Mouse (Mus musculus): ENCODE results near the gene Cfap20.
A peak's percentile ranks its signal among the peaks of the same experiment; 100 is the strongest.

The Cfap20 gene

GRCm38 (mm10) chr8:95434686-95435439, at the start of gene Cfap20:
Gene Cfap20, minus strand, starts transcription at chr8:95434869.
- DNase-seq (ENCODE audit: low spot score): peak; percentile 99

DNA sequence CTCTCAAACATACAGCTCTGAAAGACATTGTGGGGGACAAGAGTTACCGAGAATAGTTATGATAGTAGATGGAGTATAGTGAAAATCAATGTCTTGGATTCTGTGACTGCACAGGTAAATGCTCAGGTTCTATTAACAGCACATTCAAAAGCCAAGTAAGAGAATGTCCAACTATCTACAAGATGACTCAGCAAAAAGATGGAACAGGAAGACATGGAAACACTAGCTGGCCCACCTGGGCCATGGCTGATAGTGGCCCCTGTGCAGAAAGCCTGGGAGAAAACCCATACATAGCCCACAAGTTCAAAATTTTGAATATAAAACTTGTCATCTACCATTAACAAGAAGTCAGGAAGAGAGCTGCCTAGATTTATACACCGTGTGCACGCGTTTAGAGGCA, 35.3 kb upstream of the Cfap20 start:
- DNase-seq (ENCODE audit: low spot score): no peak

DNA sequence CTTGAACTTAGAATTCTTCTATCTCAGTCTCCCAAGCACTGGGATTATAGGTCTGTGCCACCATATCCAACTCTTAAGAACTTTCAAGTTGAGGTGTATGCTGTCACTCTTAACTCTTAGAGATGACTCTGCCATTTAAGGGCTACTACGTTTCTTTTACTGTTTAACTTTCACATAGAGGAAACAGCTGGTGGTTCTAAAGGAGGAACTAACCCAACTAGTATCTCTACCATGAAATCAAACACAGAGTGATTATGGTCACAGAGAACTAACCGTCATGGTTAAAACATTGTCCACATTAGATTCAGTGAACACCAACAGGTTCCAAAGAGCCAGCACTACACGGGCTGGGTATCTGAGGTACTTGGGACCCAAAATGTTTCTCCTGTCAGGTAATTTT, 34.3 kb upstream of the Cfap20 start:
- no peak for DNase-seq (ENCODE audit: low spot score)

- DNase-seq (ENCODE audit: low spot score): no peak
Observed at GRCm38 (mm10) chr8:95466543-95466942, 31.9 kb upstream of the Cfap20 start.

DNA sequence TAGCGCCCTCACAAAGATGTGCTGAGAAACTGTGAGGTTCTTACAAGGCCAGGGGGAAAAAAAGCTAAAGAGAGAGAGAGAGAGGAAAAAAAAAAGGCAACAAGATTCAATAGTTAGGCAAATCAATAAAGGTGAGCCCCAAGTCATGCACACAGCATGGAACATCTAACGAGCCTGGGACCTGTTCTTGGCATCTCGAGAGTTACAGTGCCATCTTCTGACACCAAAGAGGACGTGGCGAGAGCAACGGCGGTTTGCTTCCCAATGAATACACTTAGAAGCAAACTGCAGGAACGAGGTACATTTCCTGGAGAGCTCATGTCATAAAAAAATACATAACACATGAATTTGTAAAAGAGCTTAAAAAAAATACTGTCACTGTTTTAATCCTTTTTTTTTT, 17.8 kb upstream of the Cfap20 start:
- DNase-seq (ENCODE audit: low spot score): no peak

GRCm38 (mm10) chr8:95450271-95450670, 15.6 kb upstream of the Cfap20 start:
- DNase-seq (ENCODE audit: low spot score): no peak

DNA sequence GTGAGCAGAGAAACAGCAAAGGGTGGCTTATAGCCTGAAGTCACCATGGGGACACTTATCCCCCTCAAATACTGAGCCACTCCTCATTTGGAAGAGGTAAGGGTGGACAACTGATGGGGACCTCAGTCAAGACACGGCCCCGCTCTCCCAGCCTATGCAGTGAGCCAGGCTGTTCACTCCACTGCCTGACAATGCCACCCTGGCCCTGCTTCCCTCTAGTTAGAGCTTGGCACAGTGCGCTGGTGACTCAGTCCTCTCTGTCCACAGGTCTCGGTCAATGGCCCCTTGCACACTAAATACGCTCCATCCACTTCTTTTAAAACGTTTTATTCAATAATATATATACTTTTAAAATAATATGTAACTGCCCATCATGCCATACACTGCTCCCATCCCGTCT, 13.0 kb upstream of the Cfap20 start:
- DNase-seq (ENCODE audit: low spot score): no peak

GRCm38 (mm10) chr8:95445042-95445441, 10.4 kb upstream of the Cfap20 start:
- no peak for DNase-seq (ENCODE audit: low spot score)

DNA sequence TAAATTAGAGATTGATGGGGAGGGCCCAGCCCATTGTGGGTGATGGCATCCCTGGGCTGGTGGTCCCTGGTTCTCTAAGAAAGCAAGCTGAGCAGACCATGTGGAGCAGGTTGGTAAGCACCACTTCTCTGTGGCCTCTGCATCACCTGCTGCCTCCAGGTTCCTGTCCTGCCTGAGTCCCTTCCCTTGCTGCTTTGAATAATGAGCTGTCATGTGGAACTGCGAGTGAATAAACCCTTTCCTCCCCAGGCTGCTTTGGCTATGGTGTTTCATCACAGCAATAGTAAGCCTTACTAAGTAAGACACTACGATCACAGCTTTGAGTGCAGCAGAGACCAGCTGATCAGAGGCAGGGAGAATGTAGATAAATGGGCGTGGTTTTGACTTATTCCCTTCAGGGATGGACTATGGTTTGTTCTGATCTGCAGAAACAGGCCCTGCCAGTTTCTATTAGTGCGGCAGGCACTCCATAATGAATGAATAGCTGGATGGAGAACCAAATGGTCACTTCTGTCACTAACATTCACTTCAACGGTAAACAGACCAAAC, 6.9 kb upstream of the Cfap20 start:
- DNase-seq (ENCODE audit: low spot score): no peak

- DNase-seq (ENCODE audit: low spot score): no peak
Observed at GRCm38 (mm10) chr8:95440168-95440709, 5.6 kb upstream of the Cfap20 start.

- no peak for DNase-seq (ENCODE audit: low spot score)
Observed at GRCm38 (mm10) chr8:95439421-95439820, 4.8 kb upstream of the Cfap20 start.

- no peak for DNase-seq (ENCODE audit: low spot score)
Observed at GRCm38 (mm10) chr8:95437341-95437992, 2.8 kb upstream of the Cfap20 start.

GRCm38 (mm10) chr8:95435930-95436329, 1.3 kb upstream of the Cfap20 start:
- DNase-seq (ENCODE audit: low spot score): no peak

- no peak for DNase-seq (ENCODE audit: low spot score)
Observed at GRCm38 (mm10) chr8:95435471-95435870, 802 bp upstream of the Cfap20 start.

GRCm38 (mm10) chr8:95434233-95434632, 436 bp downstream of the Cfap20 start:
- DNase-seq (ENCODE audit: low spot score): no peak

GRCm38 (mm10) chr8:95433124-95433523, 1.5 kb downstream of the Cfap20 start:
- DNase-seq (ENCODE audit: low spot score): no peak

DNA sequence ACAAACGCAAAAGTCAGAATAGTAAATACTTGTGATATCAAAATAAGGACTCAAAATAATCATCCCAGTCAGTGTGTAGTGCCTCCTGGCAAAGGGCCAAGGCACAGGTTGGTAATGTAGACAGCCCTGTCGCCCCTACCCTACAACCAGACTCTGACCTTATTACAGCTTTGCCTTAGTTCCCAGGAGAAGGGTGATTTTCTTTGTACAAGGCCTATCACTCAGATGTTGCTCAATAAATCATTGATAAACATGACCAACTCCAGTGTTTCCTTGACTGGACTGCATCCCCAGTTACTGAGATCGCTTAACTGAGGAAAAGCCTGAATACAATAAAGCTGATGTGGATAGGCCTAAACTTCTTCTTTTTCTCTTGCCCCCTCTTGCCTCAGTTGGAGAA, 2.2 kb downstream of the Cfap20 start:
- no peak for DNase-seq (ENCODE audit: low spot score)

GRCm38 (mm10) chr8:95429945-95430344, 4.7 kb downstream of the Cfap20 start:
- DNase-seq (ENCODE audit: low spot score): no peak

- DNase-seq (ENCODE audit: low spot score): peak; percentile 58
Observed at GRCm38 (mm10) chr8:95427594-95428535, 6.8 kb downstream of the Cfap20 start.

DNA sequence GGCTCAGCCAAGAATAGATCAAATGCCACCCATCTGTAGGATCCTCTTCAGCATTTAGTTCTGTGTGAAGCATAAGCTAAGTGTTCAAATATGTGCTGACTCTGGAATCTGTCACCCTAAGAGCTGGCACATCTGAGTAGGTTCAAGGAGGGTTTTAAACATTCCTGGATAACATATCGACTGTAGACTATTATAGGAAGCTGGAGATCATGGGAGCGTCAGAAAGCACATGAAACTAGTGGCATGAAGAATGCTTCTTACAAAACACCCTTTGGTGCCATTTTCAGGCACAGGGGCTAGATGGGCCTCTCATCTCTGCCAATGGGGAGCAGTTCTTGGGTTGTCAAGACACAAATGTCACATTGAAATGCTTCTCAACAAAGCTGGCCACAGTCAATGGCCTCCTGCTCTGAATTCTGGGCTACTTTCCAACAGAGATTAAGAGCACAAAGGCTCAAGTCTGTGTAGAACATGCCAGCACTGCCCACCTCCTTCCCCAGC, 7.8 kb downstream of the Cfap20 start:
- DNase-seq (ENCODE audit: low spot score): no peak

DNA sequence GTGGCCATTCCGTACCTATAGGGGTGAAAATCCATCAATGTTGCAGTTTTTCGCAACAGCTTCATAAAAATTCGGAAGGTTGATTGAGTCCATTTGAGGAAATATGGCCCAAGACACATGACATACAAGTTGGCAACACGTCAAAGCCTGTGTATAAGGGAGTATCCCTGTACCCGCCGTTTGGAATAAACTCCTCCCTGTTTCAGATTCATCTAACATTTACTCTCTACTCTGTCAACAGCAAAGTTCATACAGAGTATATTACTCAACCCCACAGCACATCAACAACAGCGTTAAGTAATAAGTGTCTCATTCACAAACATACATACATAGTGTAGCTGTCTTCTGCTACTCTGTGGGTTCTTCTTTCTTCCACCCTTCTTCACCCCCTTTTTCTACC, 10.0 kb downstream of the Cfap20 start:
- no peak for DNase-seq (ENCODE audit: low spot score)
